Mouse (Mus musculus): Measurements from ENCODE around the gene Brox. TPM values are rescaled to one million over a fixed set of nuclear protein-coding genes. Genes with fewer than 3 reads are reported as not detected.

The Brox gene
- polyA plus RNA-seq, 1 experiment from 2014 or later, result 77.3 TPM

GRCm38 (mm10) chr1:183265921-183266467 lies 31.1 kb downstream of the Brox start:
- WGBS, result 81% methylated on average over 14 of the region's 14 CpGs
- ATAC-seq (ENCODE audit: low FRiP score, low read depth), result no peak

GRCm38 (mm10) chr1:183264145-183265008 lies 32.7 kb downstream of the Brox start:
- H3K9ac ChIP-seq (replicated peaks), result no peak overlapping the region
- 76% methylated on average over 13 of the region's 13 CpGs for WGBS
- no peaks in the 10 kb centered on the region for H3K27me3 ChIP-seq
- no peaks in the 10 kb centered on the region for H3K4me1 ChIP-seq
- no peak for ATAC-seq (ENCODE audit: low FRiP score, low read depth)
- H3K4me3 ChIP-seq, result no peak overlapping the region
- no peak overlapping the region for H3K4me2 ChIP-seq (replicated peaks)
- H3K27ac ChIP-seq (replicated peaks), result no peak overlapping the region
- H3K9me3 ChIP-seq, result no peaks in the 10 kb centered on the region
- no peaks in the 10 kb centered on the region for H3K36me3 ChIP-seq

More at GRCm38 (mm10) chr1:183265921-183266467, 31.1 kb downstream of the Brox start:
- H3K36me3 ChIP-seq, result no peaks in the 10 kb centered on the region
- H3K4me3 ChIP-seq, result no peak overlapping the region
- no peaks in the 10 kb centered on the region for H3K9me3 ChIP-seq
- H3K27ac ChIP-seq (replicated peaks), result no peak overlapping the region
- H3K4me2 ChIP-seq (replicated peaks), result no peak overlapping the region
- H3K27me3 ChIP-seq, result no peaks in the 10 kb centered on the region
- no peak overlapping the region for H3K9ac ChIP-seq (replicated peaks)
- no peaks in the 10 kb centered on the region for H3K4me1 ChIP-seq

- no peaks in the 10 kb centered on the region for H3K9me3 ChIP-seq
- H3K9ac ChIP-seq (replicated peaks), result no peak overlapping the region
- H3K27me3 ChIP-seq, result no peaks in the 10 kb centered on the region
- ATAC-seq (ENCODE audit: low FRiP score, low read depth), result no peak
- WGBS, result 60% methylated on average over 10 of the region's 10 CpGs
- 0 out of 2 replicates have a peak overlapping the region, but pooled peaks have one; percentile 42 for H3K27ac ChIP-seq (replicated peaks)
- no peaks in the 10 kb centered on the region for H3K36me3 ChIP-seq
- H3K4me3 ChIP-seq, result no peak overlapping the region
- no peak overlapping the region for H3K4me2 ChIP-seq (replicated peaks)
- peaks cover 3% of the 10 kb centered on the region for H3K4me1 ChIP-seq
Observed at GRCm38 (mm10) chr1:183252574-183252973, 44.5 kb downstream of the Brox start.

GRCm38 (mm10) chr1:183251818-183252217 lies 45.3 kb downstream of the Brox start:
- ATAC-seq (ENCODE audit: low FRiP score, low read depth), result no peak
- Histone ChIP-seq H3K9me3 (no peaks in the 10 kb centered on the region), H3K27me3 (no peaks in the 10 kb centered on the region), H3K4me3 (no peak overlapping the region), H3K9ac (replicated peaks) (no peak overlapping the region), H3K4me2 (replicated peaks) (no peak overlapping the region), H3K27ac (replicated peaks) (no peak overlapping the region), H3K4me1 (peaks cover 3% of the 10 kb centered on the region), H3K36me3 (no peaks in the 10 kb centered on the region)
- 75% methylated on average over 2 of the region's 2 CpGs for WGBS

- Histone ChIP-seq H3K4me2 (replicated peaks) (no peak overlapping the region), H3K36me3 (no peaks in the 10 kb centered on the region), H3K27me3 (no peaks in the 10 kb centered on the region), H3K9me3 (no peaks in the 10 kb centered on the region), H3K4me3 (no peak overlapping the region), H3K27ac (replicated peaks) (no peak overlapping the region), H3K4me1 (peaks cover 3% of the 10 kb centered on the region), H3K9ac (replicated peaks) (no peak overlapping the region)
- ATAC-seq (ENCODE audit: low FRiP score, low read depth), result no peak
- WGBS, result 74% methylated on average over 4 of the region's 4 CpGs
Observed at GRCm38 (mm10) chr1:183250612-183251011, 46.5 kb downstream of the Brox start.

- Histone ChIP-seq H3K27me3 (no peaks in the 10 kb centered on the region), H3K4me2 (replicated peaks) (no peak overlapping the region), H3K36me3 (no peaks in the 10 kb centered on the region), H3K4me1 (peaks cover 3% of the 10 kb centered on the region), H3K27ac (replicated peaks) (no peak overlapping the region), H3K9me3 (no peaks in the 10 kb centered on the region), H3K4me3 (no peak overlapping the region), H3K9ac (replicated peaks) (no peak overlapping the region)
- ATAC-seq (ENCODE audit: low FRiP score, low read depth), result no peak
- 56% methylated on average over 1 of the region's 1 CpGs for WGBS
Observed at GRCm38 (mm10) chr1:183248144-183248543, 48.9 kb downstream of the Brox start.

- 75% methylated on average over 7 of the region's 7 CpGs for WGBS
- no peak for ATAC-seq (ENCODE audit: low FRiP score, low read depth)
- Histone ChIP-seq H3K9me3 (no peaks in the 10 kb centered on the region), H3K4me1 (no peaks in the 10 kb centered on the region), H3K4me3 (no peak overlapping the region), H3K36me3 (no peaks in the 10 kb centered on the region), H3K4me2 (replicated peaks) (no peak overlapping the region), H3K27me3 (no peaks in the 10 kb centered on the region), H3K27ac (replicated peaks) (no peak overlapping the region), H3K9ac (replicated peaks) (no peak overlapping the region)
Observed at GRCm38 (mm10) chr1:183243293-183243692, 53.8 kb downstream of the Brox start.

GRCm38 (mm10) chr1:183237901-183238300 lies 59.2 kb downstream of the Brox start:
- H3K27ac ChIP-seq (replicated peaks), result no peak overlapping the region
- no peaks in the 10 kb centered on the region for H3K27me3 ChIP-seq
- ATAC-seq (ENCODE audit: low FRiP score, low read depth), result no peak
- H3K9me3 ChIP-seq, result no peaks in the 10 kb centered on the region
- no peak overlapping the region for H3K4me2 ChIP-seq (replicated peaks)
- 24% methylated on average over 2 of the region's 2 CpGs for WGBS
- no peak overlapping the region for H3K9ac ChIP-seq (replicated peaks)
- no peaks in the 10 kb centered on the region for H3K4me1 ChIP-seq
- H3K4me3 ChIP-seq, result no peak overlapping the region
- H3K36me3 ChIP-seq, result no peaks in the 10 kb centered on the region

- Histone ChIP-seq H3K27ac (replicated peaks) (no peak overlapping the region), H3K36me3 (no peaks in the 10 kb centered on the region), H3K4me2 (replicated peaks) (no peak overlapping the region), H3K4me3 (no peak overlapping the region), H3K9me3 (no peaks in the 10 kb centered on the region), H3K27me3 (no peaks in the 10 kb centered on the region), H3K4me1 (no peaks in the 10 kb centered on the region), H3K9ac (replicated peaks) (no peak overlapping the region)
- ATAC-seq (ENCODE audit: low FRiP score, low read depth), result no peak
- 90% methylated on average over 5 of the region's 5 CpGs for WGBS
Observed at GRCm38 (mm10) chr1:183236460-183236859, 60.6 kb downstream of the Brox start.

- H3K4me2 ChIP-seq (replicated peaks), result no peak overlapping the region
- no peaks in the 10 kb centered on the region for H3K9me3 ChIP-seq
- no peak overlapping the region for H3K4me3 ChIP-seq
- no peak overlapping the region for H3K9ac ChIP-seq (replicated peaks)
- H3K27ac ChIP-seq (replicated peaks), result no peak overlapping the region
- H3K36me3 ChIP-seq, result no peaks in the 10 kb centered on the region
- no peak for ATAC-seq (ENCODE audit: low FRiP score, low read depth)
- no peaks in the 10 kb centered on the region for H3K27me3 ChIP-seq
- WGBS, result 77% methylated on average over 11 of the region's 11 CpGs
- 0 out of 2 replicates have a peak, but pooled peaks cover 2% of the 10 kb centered on the region for H3K4me1 ChIP-seq
Observed at GRCm38 (mm10) chr1:183233679-183234174, 63.3 kb downstream of the Brox start.

GRCm38 (mm10) chr1:183232985-183233678 lies 63.9 kb downstream of the Brox start:
- ATAC-seq (ENCODE audit: low FRiP score, low read depth), result no peak
- 0 out of 2 replicates have a peak, but pooled peaks cover 4% of the 10 kb centered on the region for H3K4me1 ChIP-seq
- no peak overlapping the region for H3K4me2 ChIP-seq (replicated peaks)
- H3K9ac ChIP-seq (replicated peaks), result no peak overlapping the region
- H3K9me3 ChIP-seq, result no peaks in the 10 kb centered on the region
- H3K4me3 ChIP-seq, result no peak overlapping the region
- H3K27ac ChIP-seq (replicated peaks), result no peak overlapping the region
- 80% methylated on average over 7 of the region's 7 CpGs for WGBS
- H3K27me3 ChIP-seq, result no peaks in the 10 kb centered on the region
- H3K36me3 ChIP-seq, result no peaks in the 10 kb centered on the region

- Histone ChIP-seq H3K9ac (replicated peaks) (no peak overlapping the region), H3K9me3 (no peaks in the 10 kb centered on the region), H3K4me2 (replicated peaks) (no peak overlapping the region), H3K36me3 (no peaks in the 10 kb centered on the region), H3K4me3 (no peak overlapping the region), H3K4me1 (0 out of 2 replicates have a peak, but pooled peaks cover 4% of the 10 kb centered on the region), H3K27ac (replicated peaks) (no peak overlapping the region), H3K27me3 (no peaks in the 10 kb centered on the region)
- WGBS, result 86% methylated on average over 7 of the region's 7 CpGs
- ATAC-seq (ENCODE audit: low FRiP score, low read depth), result no peak
Observed at GRCm38 (mm10) chr1:183227469-183227868, 69.6 kb downstream of the Brox start.

All from midbrain, embryonic 12.5 days (tissue).